Mouse (Mus musculus) lung, embryonic 16.5 days (tissue): ENCODE measurements around the gene Dlgap3. TPM values are rescaled to one million over a fixed set of nuclear protein-coding genes. Genes with fewer than 3 reads are reported as not detected.

Experiments used
- ATAC-seq: fragments of 200-750 bp; cut with Nextera tagmentation; 2 replicates; pipeline ENCODE4 v1.8.0; 2017; ENCODE audit warnings: low read depth, mild to moderate bottlenecking, moderate library complexity
- H3K27ac ChIP-seq: fragments of 300-500 bp; sonication (generic); 2 replicates; pipeline ENCODE4 v1.5.1; 2014; ENCODE audit warnings: mild to moderate bottlenecking, control low read depth, low read length
- H3K27me3 ChIP-seq: fragments of 300-500 bp; sonication (generic); 2 replicates; pipeline ENCODE4 v1.6.1; 2014; ENCODE audit warnings: low read depth, low read length, mixed read lengths; ENCODE audit not compliant: control insufficient read depth, insufficient read depth
- H3K36me3 ChIP-seq: fragments of 300-500 bp; sonication (generic); 2 replicates; pipeline ENCODE4 v1.6.1; 2014; ENCODE audit warnings: low read length; ENCODE audit not compliant: control insufficient read depth, insufficient read depth
- H3K4me1 ChIP-seq: fragments of 300-500 bp; sonication (generic); replicated peaks from 2 replicates; pipeline ENCODE4 v1.6.1; 2014; ENCODE audit warnings: low read length, mixed read lengths; ENCODE audit not compliant: control insufficient read depth, insufficient read depth
- H3K4me2 ChIP-seq: fragments of 300-500 bp; sonication (generic); 2 replicates; pipeline ENCODE4 v1.6.1; 2014; ENCODE audit warnings: low read depth, low read length, control low read depth
- H3K4me3 ChIP-seq: fragments of 300-500 bp; sonication (generic); 2 replicates; pipeline ENCODE4 v1.5.1; 2014; ENCODE audit warnings: mild to moderate bottlenecking, low read length, control low read depth
- H3K9ac ChIP-seq: fragments of 300-500 bp; sonication (generic); 2 replicates; pipeline ENCODE4 v1.6.1; 2014; ENCODE audit warnings: low read length, control low read depth
- H3K9me3 ChIP-seq: fragments of 300-500 bp; sonication (generic); 2 replicates; pipeline ENCODE4 v1.6.1; 2016; ENCODE audit warnings: low read length; ENCODE audit not compliant: control insufficient read depth
- WGBS: fragments of 180-500 bp; shearing (Covaris S2); extraction: QIAGEN DNeasy Blood & Tissue Kit; methylation state at CpG from one replicate; pipeline ENCODE4 v1.1.7; 2014; 5-methylcytosine and 5-hydroxymethylcytosine counted together
- polyA plus RNA-seq: library from polyadenylated mRNA; unstranded; fragments of >200 nt; fragmentation: Nextera tagmentation; extraction: Ambion mirVana; gene quantifications from 2 replicates; pipeline ENCODE4 v1.2.1, GENCODE M21; 2015

The Dlgap3 gene
- polyA plus RNA-seq, 1 experiment from 2014 or later = 0.38 TPM

GRCm38 (mm10) chr4:127172119-127172518, 3.1 kb downstream of the Dlgap3 start:
- Histone ChIP-seq H3K9me3 (no peaks in the 10 kb centered on the region), H3K27me3 (peaks cover 35% of the 10 kb centered on the region), H3K27ac (no peak overlapping the region), H3K9ac (no peak overlapping the region), H3K36me3 (no peaks in the 10 kb centered on the region), H3K4me2 (no peak overlapping the region), H3K4me3 (no peak overlapping the region), H3K4me1 (peaks cover 14% of the 10 kb centered on the region)
- WGBS = 19% methylated on average over 7 of the region's 7 CpGs
- ATAC-seq = no peak

- H3K27ac ChIP-seq = no peak overlapping the region
- no peaks in the 10 kb centered on the region for H3K9me3 ChIP-seq
- no peak overlapping the region for H3K4me2 ChIP-seq
- no peaks in the 10 kb centered on the region for H3K36me3 ChIP-seq
- H3K4me1 ChIP-seq = peaks cover 14% of the 10 kb centered on the region
- H3K4me3 ChIP-seq = no peak overlapping the region
- ATAC-seq = no peak
- no peak overlapping the region for H3K9ac ChIP-seq
- WGBS = 54% methylated on average over 4 of the region's 4 CpGs
- H3K27me3 ChIP-seq = peaks cover 30% of the 10 kb centered on the region
These were observed 3.6 kb downstream of the Dlgap3 start for GRCm38 (mm10) chr4:127172614-127173013.

DNA sequence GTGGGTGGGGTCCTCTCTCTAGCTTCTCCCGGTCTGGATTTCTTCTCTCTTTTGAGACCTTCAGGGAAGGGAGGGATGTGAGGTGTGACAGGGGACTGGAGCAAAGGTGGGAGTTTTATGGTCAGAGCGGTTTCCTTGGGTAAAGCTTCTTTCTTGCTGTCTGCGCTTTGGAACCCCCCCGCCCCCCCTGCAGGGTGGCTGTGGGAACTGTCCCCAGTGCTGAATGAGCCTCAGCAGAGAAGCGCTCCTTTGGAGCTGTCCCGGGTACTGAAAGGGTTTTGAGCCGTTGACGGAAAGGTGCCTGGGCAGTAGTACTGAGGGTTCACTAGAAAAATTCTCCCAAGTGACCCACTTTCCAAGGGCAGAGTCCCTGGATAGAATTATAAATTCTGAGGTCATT, 4.5 kb downstream of the Dlgap3 start:
- ATAC-seq = no peak
- no peaks in the 10 kb centered on the region for H3K36me3 ChIP-seq
- WGBS = 1% methylated on average over 8 of the region's 8 CpGs
- H3K4me1 ChIP-seq = peaks cover 8% of the 10 kb centered on the region
- H3K4me3 ChIP-seq = no peak overlapping the region
- H3K9ac ChIP-seq = no peak overlapping the region
- no peak overlapping the region for H3K27ac ChIP-seq
- H3K4me2 ChIP-seq = no peak overlapping the region
- no peaks in the 10 kb centered on the region for H3K9me3 ChIP-seq
- peaks cover 21% of the 10 kb centered on the region for H3K27me3 ChIP-seq

- no peak overlapping the region for H3K4me2 ChIP-seq
- ATAC-seq = no peak
- peaks cover 18% of the 10 kb centered on the region for H3K27me3 ChIP-seq
- H3K9me3 ChIP-seq = no peaks in the 10 kb centered on the region
- no peaks in the 10 kb centered on the region for H3K36me3 ChIP-seq
- no peak overlapping the region for H3K4me3 ChIP-seq
- H3K9ac ChIP-seq = no peak overlapping the region
- 54% methylated on average over 8 of the region's 8 CpGs for WGBS
- no peak overlapping the region for H3K27ac ChIP-seq
- H3K4me1 ChIP-seq = peaks cover 6% of the 10 kb centered on the region; the same call in 1 of the 2 replicates
These were observed 5.3 kb downstream of the Dlgap3 start for GRCm38 (mm10) chr4:127174075-127174899.

GRCm38 (mm10) chr4:127174900-127175278, 5.9 kb downstream of the Dlgap3 start:
- Histone ChIP-seq H3K27me3 (peaks cover 15% of the 10 kb centered on the region), H3K4me1 (no peaks in the 10 kb centered on the region; the same call in 1 of the 2 replicates), H3K36me3 (no peaks in the 10 kb centered on the region), H3K27ac (no peak overlapping the region), H3K9ac (no peak overlapping the region), H3K9me3 (no peaks in the 10 kb centered on the region), H3K4me3 (no peak overlapping the region), H3K4me2 (no peak overlapping the region)
- WGBS = 47% methylated on average over 4 of the region's 4 CpGs
- ATAC-seq = no peak

- Histone ChIP-seq H3K27ac (no peak overlapping the region), H3K27me3 (peaks cover 3% of the 10 kb centered on the region; the same call in 1 of the 2 replicates)
- whole genome bisulfite sequencing = 65% methylated on average over 11 of the region's 11 CpGs
These were observed 9.0 kb downstream of the Dlgap3 start for GRCm38 (mm10) chr4:127177961-127178360.

DNA sequence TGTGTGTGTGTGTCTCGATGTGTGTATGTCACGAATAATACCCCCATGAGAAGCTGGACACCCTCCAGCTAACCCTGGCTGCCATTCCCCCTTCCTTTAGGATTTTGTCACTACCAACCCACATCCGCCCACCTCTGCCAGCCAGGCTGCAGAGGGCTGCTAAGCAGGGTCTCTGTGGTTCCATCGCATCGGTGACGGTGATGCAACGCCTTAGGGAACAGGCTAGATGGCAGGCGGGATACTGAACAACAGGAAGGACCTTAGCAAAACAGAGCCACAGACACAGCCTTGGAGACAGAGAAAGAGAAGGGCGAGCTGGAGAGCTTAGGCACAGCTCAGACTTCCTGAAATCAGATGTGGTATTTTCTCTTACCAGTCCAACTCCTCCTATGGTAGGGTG, 9.7 kb downstream of the Dlgap3 start:
- no peaks in the 10 kb centered on the region for H3K4me1 ChIP-seq
- H3K4me2 ChIP-seq = no peak overlapping the region
- H3K4me3 ChIP-seq = no peak overlapping the region
- H3K36me3 ChIP-seq = no peaks in the 10 kb centered on the region
- WGBS = 44% methylated on average over 9 of the region's 9 CpGs
- no peak overlapping the region for H3K27ac ChIP-seq
- H3K27me3 ChIP-seq = peaks cover 3% of the 10 kb centered on the region; the same call in 1 of the 2 replicates
- no peak for ATAC-seq
- no peak overlapping the region for H3K9ac ChIP-seq
- H3K9me3 ChIP-seq = no peaks in the 10 kb centered on the region

More at GRCm38 (mm10) chr4:127177961-127178360, 9.0 kb downstream of the Dlgap3 start:
- no peak for ATAC-seq
- H3K4me2 ChIP-seq = no peak overlapping the region
- H3K4me3 ChIP-seq = no peak overlapping the region
- no peaks in the 10 kb centered on the region for H3K9me3 ChIP-seq
- H3K36me3 ChIP-seq = no peaks in the 10 kb centered on the region
- H3K4me1 ChIP-seq = no peaks in the 10 kb centered on the region
- no peak overlapping the region for H3K9ac ChIP-seq

DNA sequence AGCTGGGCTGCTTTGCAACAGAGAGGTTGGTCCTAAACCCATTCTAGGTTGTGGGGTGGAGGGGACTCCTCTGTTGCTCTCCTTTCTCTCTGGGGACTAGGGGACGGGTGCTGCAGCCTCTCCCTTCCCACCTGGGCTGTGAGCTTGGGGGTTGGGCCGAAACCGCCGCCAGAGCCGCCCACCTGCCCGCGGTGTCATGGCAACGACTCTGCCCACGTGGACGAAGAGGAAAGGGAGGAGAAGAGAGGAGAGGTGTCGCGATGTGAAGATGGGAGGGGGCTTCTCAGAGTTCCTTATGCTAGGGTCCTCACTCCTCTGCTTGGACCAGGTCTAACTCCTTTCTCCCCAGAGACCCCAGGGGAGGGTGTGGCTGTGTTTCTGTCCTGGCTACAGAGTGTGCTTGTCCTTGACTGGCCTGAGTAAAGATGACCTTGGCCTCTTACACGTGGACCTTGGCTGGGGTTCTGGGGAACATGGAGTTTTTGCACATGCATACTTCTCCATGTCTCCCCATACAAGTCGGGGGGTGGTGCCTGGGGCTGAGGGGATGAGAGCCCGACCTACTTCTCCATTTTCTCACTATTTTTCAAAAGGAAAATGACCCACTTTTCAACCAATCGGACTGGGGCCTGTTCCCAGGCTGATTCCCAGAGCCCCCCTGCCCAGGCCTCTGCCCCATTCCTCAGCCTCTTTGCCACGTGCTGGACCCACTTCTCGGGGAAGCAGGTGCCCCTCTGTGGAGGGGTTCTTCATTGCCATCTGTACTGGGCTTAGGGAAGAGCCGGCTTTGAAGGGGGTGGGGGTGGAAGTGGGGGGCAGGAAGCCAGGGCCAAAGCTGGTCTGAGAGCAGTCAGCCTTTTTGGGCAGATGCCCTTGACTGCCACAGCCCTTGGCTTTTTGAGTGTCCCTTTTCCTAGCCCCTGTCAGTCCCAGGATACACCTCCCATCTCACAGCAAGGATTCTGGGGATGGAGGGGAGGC, 10.8 kb downstream of the Dlgap3 start:
- no peaks in the 10 kb centered on the region for H3K9me3 ChIP-seq
- no peak overlapping the region for H3K4me2 ChIP-seq
- no peak overlapping the region for H3K4me3 ChIP-seq
- no peaks in the 10 kb centered on the region for H3K36me3 ChIP-seq
- no peak for ATAC-seq
- H3K9ac ChIP-seq = no peak overlapping the region
- H3K4me1 ChIP-seq = no peaks in the 10 kb centered on the region
- 9% methylated on average over 19 of the region's 19 CpGs for WGBS
- no peak overlapping the region for H3K27ac ChIP-seq
- peaks cover 3% of the 10 kb centered on the region; the same call in 1 of the 2 replicates for H3K27me3 ChIP-seq

DNA sequence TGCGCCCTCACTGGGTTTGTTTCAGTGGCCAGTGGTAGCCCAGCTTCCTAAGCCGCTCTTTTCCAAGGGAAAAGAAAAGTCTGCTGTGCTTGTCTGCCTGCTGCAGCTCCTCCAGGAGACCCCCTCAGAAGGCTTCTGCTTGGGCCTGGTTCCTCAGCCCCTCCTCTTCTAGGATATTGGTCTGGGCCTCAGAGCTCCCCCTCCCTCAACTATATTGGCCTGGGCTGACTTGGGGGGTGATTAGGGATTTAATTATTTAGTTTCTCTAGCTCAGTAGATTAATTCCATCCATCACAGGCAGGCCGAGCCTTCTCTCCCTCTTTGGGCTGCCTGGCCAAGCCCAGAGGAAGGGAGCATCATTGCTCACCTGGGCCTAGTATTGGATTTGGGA, 11.4 kb downstream of the Dlgap3 start:
- ATAC-seq = no peak

More for the DNA sequence above, 11.4 kb downstream of the Dlgap3 start:
- Histone ChIP-seq H3K27me3 (peaks cover 3% of the 10 kb centered on the region; the same call in 1 of the 2 replicates), H3K36me3 (no peaks in the 10 kb centered on the region), H3K9me3 (no peaks in the 10 kb centered on the region), H3K4me2 (no peak overlapping the region), H3K4me1 (no peaks in the 10 kb centered on the region), H3K9ac (no peak overlapping the region), H3K4me3 (no peak overlapping the region), H3K27ac (no peak overlapping the region)
- WGBS = 64% methylated on average over 3 of the region's 3 CpGs
